Mouse (Mus musculus) midbrain, embryonic 12.5 days (tissue): ENCODE measurements at regions not wholly inside any gene's neighbourhood (a gene's known extent, or its start where the extent isn't known, plus 50 kb on each side); places are given as distances from the start of the nearest gene placed in this dataset.

Source experiments
- ATAC-seq: fragments of 200-750 bp; cut with Nextera tagmentation; 2 replicates; pipeline ENCODE4 v1.8.0; 2017; ENCODE audit warnings: low read depth, moderate TSS enrichment, moderate library complexity; ENCODE audit not compliant: low FRiP score
- H3K27ac ChIP-seq: fragments of 300-500 bp; sonication (generic); replicated peaks from 2 replicates; pipeline ENCODE4 v1.5.1; 2016; ENCODE audit warnings: mild to moderate bottlenecking
- H3K27me3 ChIP-seq: fragments of 300-500 bp; sonication (generic); 2 replicates; pipeline ENCODE4 v1.6.1; 2016; ENCODE audit warnings: mild to moderate bottlenecking
- H3K36me3 ChIP-seq: fragments of 300-500 bp; sonication (generic); 2 replicates; pipeline ENCODE4 v1.6.1; 2016
- H3K4me1 ChIP-seq: fragments of 300-500 bp; sonication (generic); 2 replicates; pipeline ENCODE4 v1.6.1; 2016
- H3K4me2 ChIP-seq: fragments of 300-500 bp; sonication (generic); replicated peaks from 2 replicates; pipeline ENCODE4 v1.6.1; 2016; ENCODE audit warnings: mild to moderate bottlenecking, moderate library complexity
- H3K4me3 ChIP-seq: fragments of 300-500 bp; sonication (generic); 2 replicates; pipeline ENCODE4 v1.5.1; 2016; ENCODE audit warnings: mild to moderate bottlenecking
- H3K9ac ChIP-seq: fragments of 300-500 bp; sonication (generic); replicated peaks from 2 replicates; pipeline ENCODE4 v1.6.1; 2016; ENCODE audit warnings: mild to moderate bottlenecking, moderate library complexity
- H3K9me3 ChIP-seq: fragments of 300-500 bp; sonication (generic); 2 replicates; pipeline ENCODE4 v1.6.1; 2016; ENCODE audit warnings: mild to moderate bottlenecking
- WGBS: fragments of 180-500 bp; shearing (Covaris S2); methylation state at CpG from one replicate; pipeline ENCODE4 v1.1.7; 2016; 5-methylcytosine and 5-hydroxymethylcytosine counted together

DNA sequence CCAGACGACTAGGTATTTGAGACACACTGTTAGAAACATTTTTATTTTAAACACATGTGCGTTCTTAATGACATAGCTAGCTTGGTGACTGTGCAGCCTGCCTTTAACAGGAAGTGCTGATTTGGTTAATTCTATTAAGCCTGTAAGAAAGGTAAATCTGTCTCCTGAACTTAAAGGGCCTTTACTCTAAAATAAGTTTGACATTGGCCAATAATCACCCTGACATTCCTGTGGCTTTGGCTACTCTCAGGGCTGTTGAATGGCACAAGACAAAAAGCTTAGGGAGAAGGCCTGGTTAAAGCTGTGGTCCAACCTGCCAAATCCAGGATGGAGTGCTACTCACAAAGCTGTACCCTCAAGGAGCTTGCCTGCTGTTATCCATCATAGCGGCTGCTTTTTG, 201.0 kb upstream of the Rspo3 start:
- H3K36me3 ChIP-seq = no peaks in the 10 kb centered on the region
- H3K27me3 ChIP-seq = no peaks in the 10 kb centered on the region
- no peaks in the 10 kb centered on the region for H3K4me1 ChIP-seq
- WGBS = 85% methylated on average over 3 of the region's 3 CpGs
- H3K27ac ChIP-seq = no peak overlapping the region
- ATAC-seq = no peak
- H3K4me2 ChIP-seq = no peak overlapping the region
- H3K9ac ChIP-seq = no peak overlapping the region
- no peaks in the 10 kb centered on the region for H3K9me3 ChIP-seq
- H3K4me3 ChIP-seq = no peak overlapping the region

DNA sequence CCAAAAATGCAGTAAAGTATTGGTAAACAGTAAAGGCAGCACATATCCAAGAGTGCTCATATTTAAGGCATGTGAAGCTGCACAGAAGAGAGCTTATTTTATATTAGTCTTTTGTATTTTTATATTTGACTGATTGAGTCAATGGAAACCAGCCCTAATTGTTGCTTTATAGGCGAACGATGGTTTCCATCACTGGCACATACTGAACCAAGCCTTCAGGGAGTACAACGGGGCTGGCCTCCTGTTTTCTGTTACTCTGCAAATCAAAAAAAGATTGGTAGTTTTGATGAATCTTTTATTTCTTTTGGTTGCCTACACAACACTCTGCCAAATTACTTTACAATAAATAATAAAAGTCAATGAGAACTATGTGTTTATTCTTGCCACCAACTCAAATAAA, 189.7 kb upstream of the Rspo3 start:
- Histone ChIP-seq H3K27ac (no peak overlapping the region), H3K36me3 (no peaks in the 10 kb centered on the region), H3K4me1 (no peaks in the 10 kb centered on the region), H3K9me3 (no peaks in the 10 kb centered on the region), H3K27me3 (no peaks in the 10 kb centered on the region), H3K9ac (no peak overlapping the region), H3K4me2 (no peak overlapping the region), H3K4me3 (no peak overlapping the region)
- no peak for ATAC-seq
- 92% methylated on average over 3 of the region's 3 CpGs for WGBS

DNA sequence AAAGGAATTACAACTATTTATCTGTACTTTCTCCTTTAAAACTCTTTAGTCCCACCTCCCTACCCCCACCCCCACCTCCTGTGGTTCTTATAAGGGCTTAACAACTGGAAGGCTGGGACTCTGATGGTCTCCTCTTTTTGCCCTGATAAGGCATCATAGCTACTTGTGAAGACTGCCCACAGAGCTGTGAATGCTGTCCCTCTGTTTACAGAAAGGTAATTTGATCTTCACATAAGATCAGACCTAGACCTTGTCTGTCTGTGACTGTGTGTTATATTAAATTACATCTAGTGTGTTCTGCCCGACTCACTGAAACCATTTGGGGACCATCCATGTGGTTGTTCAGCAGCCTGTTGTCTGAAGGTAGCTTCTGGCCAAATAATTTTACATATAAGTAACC, 175.3 kb upstream of the Rspo3 start:
- Histone ChIP-seq H3K4me3 (no peak overlapping the region), H3K9ac (no peak overlapping the region), H3K36me3 (no peaks in the 10 kb centered on the region), H3K4me1 (no peaks in the 10 kb centered on the region), H3K4me2 (no peak overlapping the region), H3K27ac (no peak overlapping the region), H3K9me3 (no peaks in the 10 kb centered on the region), H3K27me3 (no peaks in the 10 kb centered on the region)
- ATAC-seq = no peak
- 56% methylated on average over 1 of the region's 1 CpGs for WGBS

DNA sequence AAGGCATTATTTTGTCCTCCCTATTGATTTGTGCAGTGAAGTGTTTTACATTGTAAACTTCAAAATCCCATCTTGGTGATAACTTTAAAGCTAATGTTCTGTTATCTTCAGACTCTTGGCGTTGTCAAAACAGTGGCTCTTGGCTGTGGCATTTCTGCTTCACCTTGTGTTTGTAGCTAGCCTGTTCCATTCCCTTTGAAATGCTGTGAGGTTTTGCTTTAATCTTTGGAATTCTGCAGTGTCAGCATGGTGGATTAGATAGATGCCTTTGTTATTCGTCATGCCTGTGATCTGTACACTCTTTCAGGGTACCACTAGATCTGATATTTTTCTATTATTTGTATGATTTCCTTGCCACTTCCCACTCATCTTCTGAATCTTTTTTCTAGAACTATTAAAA, 173.0 kb upstream of the Rspo3 start:
- Histone ChIP-seq H3K4me3 (no peak overlapping the region), H3K4me1 (no peaks in the 10 kb centered on the region), H3K9me3 (no peaks in the 10 kb centered on the region), H3K36me3 (no peaks in the 10 kb centered on the region), H3K27ac (no peak overlapping the region), H3K27me3 (no peaks in the 10 kb centered on the region), H3K4me2 (no peak overlapping the region), H3K9ac (no peak overlapping the region)
- no peak for ATAC-seq
- 33% methylated on average over 2 of the region's 2 CpGs for WGBS

DNA sequence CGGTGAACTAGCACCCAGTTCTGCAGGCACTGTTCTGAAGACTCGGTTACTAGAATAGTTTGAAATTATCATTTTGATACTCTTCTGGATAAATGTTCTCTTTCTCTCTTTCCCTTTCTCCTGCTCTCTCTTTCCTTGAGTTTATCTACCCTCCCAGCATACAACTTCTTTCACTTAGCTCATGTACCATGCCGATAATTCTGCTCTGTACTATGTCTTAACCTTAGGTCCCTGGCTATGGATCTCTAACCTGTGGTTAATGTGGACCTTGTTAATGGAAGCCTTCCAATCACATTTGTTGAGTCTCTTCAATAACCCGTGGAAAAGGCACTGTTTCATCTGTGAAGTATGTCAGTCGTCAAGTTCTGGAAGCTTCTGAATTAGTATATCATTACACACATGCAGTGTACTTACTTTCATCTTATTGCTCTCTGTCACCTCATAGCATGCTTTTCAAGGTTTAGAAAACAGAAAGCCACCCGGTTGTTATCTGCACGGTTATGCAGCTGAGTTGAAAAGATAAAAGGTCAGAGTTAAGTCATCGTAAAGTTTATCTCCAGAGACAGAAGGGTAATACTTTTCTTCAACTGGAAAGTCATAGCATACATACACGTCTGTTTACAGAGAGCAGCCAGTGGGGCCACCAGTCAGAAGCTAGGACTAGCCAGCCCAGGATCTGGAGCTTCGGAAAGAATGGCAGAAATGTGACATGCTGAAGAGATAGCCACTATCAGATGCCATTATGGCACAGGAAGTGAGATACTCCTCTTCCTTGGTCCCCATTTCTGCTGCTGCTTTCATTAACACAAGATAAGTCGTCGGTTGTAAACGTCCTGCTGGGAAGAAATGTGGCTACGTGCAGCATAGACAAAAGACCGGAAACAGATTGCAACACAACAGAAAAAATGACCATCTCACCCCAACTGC, 157.6 kb upstream of the Rspo3 start:
- Histone ChIP-seq H3K9me3 (no peaks in the 10 kb centered on the region), H3K9ac (no peak overlapping the region), H3K4me3 (no peak overlapping the region), H3K27ac (no peak overlapping the region), H3K4me2 (no peak overlapping the region), H3K36me3 (no peaks in the 10 kb centered on the region), H3K4me1 (no peaks in the 10 kb centered on the region), H3K27me3 (no peaks in the 10 kb centered on the region)
- ATAC-seq = no peak
- WGBS = 87% methylated on average over 15 of the region's 15 CpGs

DNA sequence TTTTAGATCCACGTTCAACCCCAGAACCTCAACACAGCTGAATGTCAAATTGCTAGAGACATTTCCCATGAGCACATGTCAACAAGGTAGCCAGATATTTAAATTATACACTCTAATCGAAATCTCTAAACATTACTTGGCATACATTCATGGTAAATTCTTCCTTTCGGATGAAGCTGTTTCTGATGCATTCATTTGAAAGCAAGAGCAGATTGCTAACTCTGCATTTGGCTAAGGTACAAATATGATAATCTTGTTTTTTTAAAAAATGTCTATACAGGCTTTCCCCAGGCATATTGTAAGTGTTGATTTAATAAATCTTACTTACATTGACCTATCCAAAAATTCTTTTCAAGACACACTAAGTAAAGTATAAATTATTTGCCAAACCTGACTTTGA, 153.9 kb upstream of the Rspo3 start:
- Histone ChIP-seq H3K4me2 (no peak overlapping the region), H3K9me3 (no peaks in the 10 kb centered on the region), H3K4me3 (no peak overlapping the region), H3K27me3 (no peaks in the 10 kb centered on the region), H3K27ac (no peak overlapping the region), H3K4me1 (no peaks in the 10 kb centered on the region), H3K9ac (no peak overlapping the region), H3K36me3 (no peaks in the 10 kb centered on the region)
- no peak for ATAC-seq
- WGBS = 87% methylated on average over 3 of the region's 3 CpGs

DNA sequence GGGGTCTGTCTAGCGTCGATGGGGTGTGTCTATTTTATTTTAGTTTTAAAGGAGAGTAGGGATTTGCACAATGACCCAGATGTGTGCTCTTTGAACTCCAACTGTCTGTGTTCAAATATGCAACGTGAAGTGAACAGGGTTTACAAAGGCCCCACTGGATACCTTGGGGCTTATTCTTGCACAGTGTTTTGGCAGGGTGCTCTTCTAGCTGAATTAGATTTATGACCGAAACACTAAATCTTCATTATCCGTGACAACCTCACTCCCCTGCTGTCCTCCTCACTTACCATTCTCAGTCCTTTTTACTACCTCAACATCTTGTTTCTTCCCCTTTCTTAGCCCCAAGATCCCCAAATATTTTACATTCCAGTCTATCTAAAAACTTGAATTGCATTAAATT, 151.3 kb upstream of the Rspo3 start:
- H3K27me3 ChIP-seq = no peaks in the 10 kb centered on the region
- no peaks in the 10 kb centered on the region for H3K36me3 ChIP-seq
- no peaks in the 10 kb centered on the region for H3K4me1 ChIP-seq
- H3K9me3 ChIP-seq = no peaks in the 10 kb centered on the region
- 59% methylated on average over 5 of the region's 5 CpGs for WGBS
- ATAC-seq = no peak
- no peak overlapping the region for H3K9ac ChIP-seq
- H3K4me2 ChIP-seq = no peak overlapping the region
- no peak overlapping the region for H3K27ac ChIP-seq
- H3K4me3 ChIP-seq = no peak overlapping the region

DNA sequence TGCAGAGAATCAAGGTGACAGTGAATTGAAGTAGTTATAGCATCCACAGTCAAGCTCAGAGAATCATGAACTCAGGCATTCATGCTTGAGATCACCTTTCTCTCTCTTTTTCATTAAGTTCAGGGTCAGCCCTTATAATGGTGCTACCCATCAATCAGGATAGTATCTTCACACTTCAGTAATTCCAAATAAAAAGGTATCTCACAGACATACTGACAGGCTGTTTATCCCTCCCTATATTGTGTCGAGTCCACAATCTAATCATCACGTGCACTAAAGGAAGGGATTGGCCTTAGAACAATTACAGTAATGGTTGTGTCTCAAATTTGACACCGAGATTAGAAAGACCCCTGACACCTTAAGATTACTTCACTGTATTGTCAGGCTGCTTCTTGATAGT, 138.7 kb upstream of the Rspo3 start:
- Histone ChIP-seq H3K4me2 (no peak overlapping the region), H3K27ac (no peak overlapping the region), H3K9ac (no peak overlapping the region), H3K4me3 (no peak overlapping the region), H3K4me1 (no peaks in the 10 kb centered on the region), H3K36me3 (no peaks in the 10 kb centered on the region), H3K9me3 (no peaks in the 10 kb centered on the region), H3K27me3 (no peaks in the 10 kb centered on the region)
- no peak for ATAC-seq
- WGBS = 31% methylated on average over 3 of the region's 3 CpGs

DNA sequence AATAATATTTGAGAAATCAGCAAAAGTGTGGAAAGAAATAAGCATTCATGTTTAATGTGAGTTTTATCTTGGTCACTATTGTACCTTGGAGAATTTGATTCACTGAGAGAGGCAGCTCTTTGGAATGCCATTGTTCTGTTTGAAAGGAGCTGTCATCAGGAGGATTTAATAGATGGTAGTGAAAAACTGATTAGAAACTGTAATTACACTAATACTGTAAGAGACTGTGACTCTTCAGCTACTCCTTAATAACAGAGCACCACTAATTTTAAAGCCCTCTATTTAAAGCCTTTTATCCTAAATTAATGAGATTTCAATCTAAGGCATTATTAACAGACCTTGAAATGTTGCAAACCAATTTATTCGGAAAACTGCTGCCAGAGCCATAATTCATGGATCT, 126.1 kb upstream of the Rspo3 start:
- 78% methylated on average over 1 of the region's 1 CpGs for WGBS
- Histone ChIP-seq H3K27ac (no peak overlapping the region), H3K27me3 (no peaks in the 10 kb centered on the region), H3K4me1 (no peaks in the 10 kb centered on the region), H3K4me3 (no peak overlapping the region), H3K9ac (no peak overlapping the region), H3K9me3 (no peaks in the 10 kb centered on the region), H3K36me3 (no peaks in the 10 kb centered on the region), H3K4me2 (no peak overlapping the region)
- no peak for ATAC-seq

DNA sequence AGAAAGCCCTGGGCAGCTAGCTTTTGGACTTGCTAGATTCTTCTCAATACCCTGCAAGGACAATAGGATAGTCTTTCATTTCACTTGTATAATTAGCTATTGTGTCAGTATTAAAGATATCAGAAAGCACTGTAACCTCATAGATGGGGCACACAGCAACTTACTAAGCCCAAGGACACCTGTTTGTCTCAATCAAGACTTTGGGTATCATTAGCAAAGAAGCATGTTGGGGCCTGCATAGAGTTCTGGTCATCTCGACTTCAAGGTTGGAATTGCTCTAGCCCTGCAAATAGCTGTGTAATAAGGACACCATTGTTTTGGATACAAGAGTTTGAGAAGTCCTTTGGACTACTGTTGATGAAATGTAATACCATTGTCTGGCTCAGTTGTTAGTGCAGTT, 104.6 kb upstream of the Rspo3 start:
- no peak overlapping the region for H3K4me3 ChIP-seq
- H3K4me1 ChIP-seq = no peaks in the 10 kb centered on the region
- no peak overlapping the region for H3K4me2 ChIP-seq
- no peaks in the 10 kb centered on the region for H3K9me3 ChIP-seq
- WGBS = 80% methylated on average over 1 of the region's 1 CpGs
- H3K27ac ChIP-seq = no peak overlapping the region
- no peak overlapping the region for H3K9ac ChIP-seq
- H3K36me3 ChIP-seq = no peaks in the 10 kb centered on the region
- H3K27me3 ChIP-seq = no peaks in the 10 kb centered on the region
- ATAC-seq = no peak

DNA sequence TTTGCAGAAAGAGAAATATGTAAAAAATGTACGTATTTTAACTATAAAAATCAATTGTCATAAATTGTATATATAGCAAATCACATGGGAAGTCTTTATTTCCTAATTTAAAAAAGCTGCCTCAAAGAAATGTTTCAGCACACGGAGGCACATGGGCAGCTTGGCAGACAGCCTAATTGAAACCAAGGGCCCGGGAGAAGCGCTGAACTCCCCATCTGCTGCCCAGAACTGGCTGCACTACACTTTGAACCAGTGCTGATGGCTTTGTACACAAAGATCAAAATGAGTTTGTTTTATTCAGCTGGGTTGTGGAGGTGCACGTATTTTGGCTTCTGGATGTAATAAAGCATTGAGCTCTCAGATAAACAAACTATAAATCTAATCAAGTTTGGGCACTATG, 100.2 kb upstream of the Rspo3 start:
- ATAC-seq = no peak

DNA sequence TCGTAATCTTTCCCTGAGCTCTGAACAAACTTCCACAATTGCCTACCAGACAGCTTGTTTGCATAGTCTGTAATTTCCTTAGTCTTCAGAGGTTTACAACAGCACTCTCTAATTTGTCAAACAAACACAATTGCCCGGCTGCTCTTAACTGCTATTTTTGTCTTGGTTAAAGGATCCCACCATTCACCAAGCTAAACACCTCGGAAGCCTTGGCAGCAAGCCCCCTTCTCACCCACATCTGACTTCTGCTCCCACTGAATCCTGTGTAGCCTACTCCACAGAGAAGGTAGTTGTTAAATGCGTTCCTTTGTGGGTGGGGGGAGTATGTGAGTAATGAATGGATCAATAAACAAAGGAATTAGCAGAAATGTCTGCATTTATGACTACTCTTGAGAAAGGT, 59.8 kb upstream of the Rspo3 start:
- Histone ChIP-seq H3K27me3 (no peaks in the 10 kb centered on the region), H3K27ac (no peak overlapping the region), H3K4me3 (no peak overlapping the region), H3K4me2 (no peak overlapping the region), H3K4me1 (no peaks in the 10 kb centered on the region), H3K36me3 (no peaks in the 10 kb centered on the region), H3K9me3 (no peaks in the 10 kb centered on the region), H3K9ac (no peak overlapping the region)
- WGBS = 47% methylated on average over 4 of the region's 4 CpGs
- ATAC-seq = no peak

More for the DNA sequence above, 100.2 kb upstream of the Rspo3 start:
- no peaks in the 10 kb centered on the region for H3K36me3 ChIP-seq
- H3K9me3 ChIP-seq = no peaks in the 10 kb centered on the region
- H3K9ac ChIP-seq = no peak overlapping the region
- 66% methylated on average over 5 of the region's 5 CpGs for whole genome bisulfite sequencing
- H3K4me2 ChIP-seq = no peak overlapping the region
- H3K27me3 ChIP-seq = no peaks in the 10 kb centered on the region
- H3K4me1 ChIP-seq = no peaks in the 10 kb centered on the region
- H3K27ac ChIP-seq = no peak overlapping the region
- no peak overlapping the region for H3K4me3 ChIP-seq

DNA sequence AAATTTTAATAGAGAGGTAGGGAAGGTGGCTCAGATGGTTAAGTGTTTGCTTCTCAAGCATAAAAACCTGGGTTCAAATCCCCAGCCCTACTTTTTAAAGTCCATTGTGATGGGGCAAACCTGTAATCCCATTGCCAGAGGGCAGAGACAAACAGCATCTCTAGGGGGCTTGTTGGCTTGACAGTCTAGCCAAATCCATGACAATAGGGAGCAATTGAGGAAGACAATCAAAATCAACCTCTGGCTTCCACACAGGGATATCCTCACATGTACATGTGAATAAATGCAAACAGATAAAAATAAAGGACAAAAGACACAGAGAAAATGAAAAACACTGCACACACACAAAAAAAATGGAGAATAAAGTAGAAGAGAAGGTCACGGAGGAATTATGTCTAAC, 59.3 kb upstream of the Rspo3 start:
- H3K4me2 ChIP-seq = no peak overlapping the region
- H3K36me3 ChIP-seq = no peaks in the 10 kb centered on the region
- no peaks in the 10 kb centered on the region for H3K4me1 ChIP-seq
- H3K27ac ChIP-seq = no peak overlapping the region
- ATAC-seq = no peak
- H3K9ac ChIP-seq = no peak overlapping the region
- 44% methylated on average over 1 of the region's 1 CpGs for WGBS
- H3K4me3 ChIP-seq = no peak overlapping the region
- no peaks in the 10 kb centered on the region for H3K27me3 ChIP-seq
- H3K9me3 ChIP-seq = no peaks in the 10 kb centered on the region
